Mouse (Mus musculus): ENCODE measurements around the gene Zfp775. TPM values are rescaled to one million over a fixed set of nuclear protein-coding genes. Genes with fewer than 3 reads are reported as not detected.
A peak's percentile ranks its signal among the peaks of the same experiment; 100 is the strongest.

Zfp775 gene
- total and polyA plus RNA-seq, 3 experiments, result 6.2 to 12.9 (median 11.8) TPM

GRCm38 (mm10) chr6:48627511-48627924, 25.7 kb downstream of the Zfp775 start:
- Histone ChIP-seq H3K36me3 (ENCODE audit: control insufficient read depth, insufficient read depth, low read length) (no peaks in the 10 kb centered on the region), H3K9ac (ENCODE audit: low read depth, low read length) (peak overlapping the region; percentile 43), H3K27me3 (ENCODE audit: control insufficient read depth, insufficient read depth, low read length) (no peaks in the 10 kb centered on the region), H3K4me1 (ENCODE audit: control insufficient read depth, insufficient read depth, low read length) (no peaks in the 10 kb centered on the region), H3K27ac (no peak overlapping the region), H3K79me2 (replicated peaks; ENCODE audit: control insufficient read depth, insufficient read depth, low read length) (no peaks in the 10 kb centered on the region), H3K4me3 (peak overlapping the region; percentile 44)
- WGBS, result 25% methylated on average over 7 of the region's 7 CpGs
- no peak for TF ChIP-seq POLR2A (IDR thresholded peaks at IDR 0.05; ENCODE audit: insufficient read depth, low read depth, low read length)
- no peak for TF ChIP-seq EP300 (IDR thresholded peaks at IDR 0.05; ENCODE audit: insufficient read depth, low read depth, low read length)
- no peak for TF ChIP-seq CTCF (IDR thresholded peaks at IDR 0.05)
- intact Hi-C loops (cut with DNase I), result no loop called here
- DNase-seq, result peak in 1 of 2 experiments; percentile 22

- no peaks in the 10 kb centered on the region for H3K27me3 ChIP-seq (ENCODE audit: control insufficient read depth, insufficient read depth, low read length)
- intact Hi-C loops (cut with DNase I), result no loop called here
- 70% methylated on average over 3 of the region's 3 CpGs for WGBS
Observed at GRCm38 (mm10) chr6:48628377-48628776, 26.5 kb downstream of the Zfp775 start.

GRCm38 (mm10) chr6:48628808-48629660, 27.2 kb downstream of the Zfp775 start:
- WGBS, result 9% methylated on average over 54 of the region's 54 CpGs
- Histone ChIP-seq H3K4me3 (peak overlapping the region; percentile 44), H3K9ac (ENCODE audit: low read depth, low read length) (peak overlapping the region; percentile 56), H3K79me2 (replicated peaks; ENCODE audit: control insufficient read depth, insufficient read depth, low read length) (no peaks in the 10 kb centered on the region), H3K4me1 (ENCODE audit: control insufficient read depth, insufficient read depth, low read length) (no peaks in the 10 kb centered on the region), H3K27ac (no peak overlapping the region), H3K27me3 (ENCODE audit: control insufficient read depth, insufficient read depth, low read length) (no peaks in the 10 kb centered on the region), H3K36me3 (ENCODE audit: control insufficient read depth, insufficient read depth, low read length) (no peaks in the 10 kb centered on the region)
- TF ChIP-seq CTCF (IDR thresholded peaks at IDR 0.05) (no peak), POLR2A (IDR thresholded peaks at IDR 0.05; ENCODE audit: insufficient read depth, low read depth, low read length) (no peak), EP300 (IDR thresholded peaks at IDR 0.05; ENCODE audit: insufficient read depth, low read depth, low read length) (no peak)
- intact Hi-C loops (cut with DNase I), result no loop called here
- DNase-seq, result peak; percentile 21 to 33

More at GRCm38 (mm10) chr6:48628377-48628776, 26.5 kb downstream of the Zfp775 start:
- Histone ChIP-seq H3K4me1 (ENCODE audit: control insufficient read depth, insufficient read depth, low read length) (no peaks in the 10 kb centered on the region), H3K79me2 (replicated peaks; ENCODE audit: control insufficient read depth, insufficient read depth, low read length) (no peaks in the 10 kb centered on the region), H3K9ac (ENCODE audit: low read depth, low read length) (no peak overlapping the region), H3K36me3 (ENCODE audit: control insufficient read depth, insufficient read depth, low read length) (no peaks in the 10 kb centered on the region), H3K27ac (no peak overlapping the region), H3K4me3 (no peak overlapping the region)
- DNase-seq, result peak in 1 of 2 experiments; percentile 11
- TF ChIP-seq EP300 (IDR thresholded peaks at IDR 0.05; ENCODE audit: insufficient read depth, low read depth, low read length), result no peak
- no peak for TF ChIP-seq POLR2A (IDR thresholded peaks at IDR 0.05; ENCODE audit: insufficient read depth, low read depth, low read length)
- TF ChIP-seq CTCF (IDR thresholded peaks at IDR 0.05), result no peak

- H3K27me3 ChIP-seq (ENCODE audit: control insufficient read depth, insufficient read depth, low read length), result no peaks in the 10 kb centered on the region
- no peaks in the 10 kb centered on the region for H3K36me3 ChIP-seq (ENCODE audit: control insufficient read depth, insufficient read depth, low read length)
- TF ChIP-seq POLR2A (IDR thresholded peaks at IDR 0.05; ENCODE audit: insufficient read depth, low read depth, low read length), result no peak
- no peak for TF ChIP-seq CTCF (IDR thresholded peaks at IDR 0.05)
- no peak for TF ChIP-seq EP300 (IDR thresholded peaks at IDR 0.05; ENCODE audit: insufficient read depth, low read depth, low read length)
- no peak for DNase-seq
- intact Hi-C loops (cut with DNase I), result no loop called here
- H3K9ac ChIP-seq (ENCODE audit: low read depth, low read length), result peak overlapping the region; percentile 56
- peak overlapping the region; percentile 44 for H3K4me3 ChIP-seq
- H3K4me1 ChIP-seq (ENCODE audit: control insufficient read depth, insufficient read depth, low read length), result no peaks in the 10 kb centered on the region
- WGBS, result 12% methylated on average over 13 of the region's 13 CpGs
- no peak overlapping the region for H3K27ac ChIP-seq
- H3K79me2 ChIP-seq (replicated peaks; ENCODE audit: control insufficient read depth, insufficient read depth, low read length), result no peaks in the 10 kb centered on the region
Observed at GRCm38 (mm10) chr6:48629661-48630034, 27.8 kb downstream of the Zfp775 start.

GRCm38 (mm10) chr6:48630831-48631230, 29.0 kb downstream of the Zfp775 start:
- no peaks in the 10 kb centered on the region for H3K36me3 ChIP-seq (ENCODE audit: control insufficient read depth, insufficient read depth, low read length)
- no peaks in the 10 kb centered on the region for H3K27me3 ChIP-seq (ENCODE audit: control insufficient read depth, insufficient read depth, low read length)
- DNase-seq, result peak in 1 of 2 experiments; percentile 12
- WGBS, result 67% methylated on average over 8 of the region's 8 CpGs
- H3K4me3 ChIP-seq, result no peak overlapping the region
- no peak overlapping the region for H3K27ac ChIP-seq
- TF ChIP-seq EP300 (IDR thresholded peaks at IDR 0.05; ENCODE audit: insufficient read depth, low read depth, low read length) (no peak), CTCF (IDR thresholded peaks at IDR 0.05) (no peak), POLR2A (IDR thresholded peaks at IDR 0.05; ENCODE audit: insufficient read depth, low read depth, low read length) (no peak)
- no peaks in the 10 kb centered on the region for H3K4me1 ChIP-seq (ENCODE audit: control insufficient read depth, insufficient read depth, low read length)
- no peaks in the 10 kb centered on the region for H3K79me2 ChIP-seq (replicated peaks; ENCODE audit: control insufficient read depth, insufficient read depth, low read length)
- H3K9ac ChIP-seq (ENCODE audit: low read depth, low read length), result no peak overlapping the region
- intact Hi-C loops (cut with DNase I), result no loop called here

GRCm38 (mm10) chr6:48635105-48635504, 33.2 kb downstream of the Zfp775 start:
- WGBS, result 88% methylated on average over 2 of the region's 2 CpGs
- no peaks in the 10 kb centered on the region for H3K79me2 ChIP-seq (replicated peaks; ENCODE audit: control insufficient read depth, insufficient read depth, low read length)
- no peak overlapping the region for H3K4me3 ChIP-seq
- H3K4me1 ChIP-seq (ENCODE audit: control insufficient read depth, insufficient read depth, low read length), result no peaks in the 10 kb centered on the region
- intact Hi-C loops (cut with DNase I), result no loop called here
- no peaks in the 10 kb centered on the region for H3K27me3 ChIP-seq (ENCODE audit: control insufficient read depth, insufficient read depth, low read length)
- no peaks in the 10 kb centered on the region for H3K36me3 ChIP-seq (ENCODE audit: control insufficient read depth, insufficient read depth, low read length)
- H3K27ac ChIP-seq, result no peak overlapping the region
- no peak overlapping the region for H3K9ac ChIP-seq (ENCODE audit: low read depth, low read length)
- DNase-seq, result no peak
- no peak for TF ChIP-seq POLR2A (IDR thresholded peaks at IDR 0.05; ENCODE audit: insufficient read depth, low read depth, low read length)
- TF ChIP-seq EP300 (IDR thresholded peaks at IDR 0.05; ENCODE audit: insufficient read depth, low read depth, low read length), result no peak
